Mouse (Mus musculus): ENCODE results near the gene Akr1b10.

- no peak for TF ChIP-seq CTCF (IDR thresholded peaks at IDR 0.05; ENCODE audit: low read depth, low read length)
- no peak for TF ChIP-seq GATA1 (IDR thresholded peaks at IDR 0.05; ENCODE audit: borderline replicate concordance, low read length)
Observed at GRCm38 (mm10) chr6:34341991-34342390, 42.0 kb upstream of the Akr1b10 start.
